Mouse (Mus musculus) hindbrain, postnatal 0 days (tissue): ENCODE data around the gene Sirt6. TPM values are rescaled to one million over a fixed set of nuclear protein-coding genes. Genes with fewer than 3 reads are reported as not detected.

ENCODE experiments used
- ATAC-seq: fragments of 200-750 bp; cut with Nextera tagmentation; 2 replicates; pipeline ENCODE4 v1.8.0; 2017; ENCODE audit warnings: mild to moderate bottlenecking, moderate TSS enrichment, moderate library complexity
- DNase-seq: peaks from one replicate; pipeline ENCODE4 v3.0.0-alpha.2; 2015; ENCODE audit warnings: low spot score
- H3K27ac ChIP-seq: fragments of 300-500 bp; sonication (generic); 2 replicates; pipeline ENCODE4 v1.5.1; 2014; ENCODE audit warnings: mild to moderate bottlenecking
- H3K27me3 ChIP-seq: fragments of 300-500 bp; sonication (generic); 2 replicates; pipeline ENCODE4 v1.6.1; 2014; ENCODE audit warnings: low read length, mixed read lengths; ENCODE audit not compliant: insufficient read depth
- H3K36me3 ChIP-seq: fragments of 300-500 bp; sonication (generic); 2 replicates; pipeline ENCODE4 v1.6.1; 2014; ENCODE audit warnings: low read length, mixed read lengths; ENCODE audit not compliant: insufficient read depth
- H3K4me1 ChIP-seq: fragments of 300-500 bp; sonication (generic); 2 replicates; pipeline ENCODE4 v1.6.1; 2014; ENCODE audit warnings: antibody characterized with exemption, low read length, mixed read lengths; ENCODE audit not compliant: insufficient read depth
- H3K4me2 ChIP-seq: fragments of 300-500 bp; sonication (generic); 2 replicates; pipeline ENCODE4 v1.6.1; 2014; ENCODE audit warnings: low read depth, mild to moderate bottlenecking, low read length, moderate library complexity, mixed read lengths
- H3K4me3 ChIP-seq: fragments of 300-500 bp; sonication (generic); 2 replicates; pipeline ENCODE4 v1.5.1; 2014; ENCODE audit warnings: low read length
- H3K9ac ChIP-seq: fragments of 300-500 bp; sonication (generic); replicated peaks from 2 replicates; pipeline ENCODE4 v1.6.1; 2014; ENCODE audit warnings: mild to moderate bottlenecking, low read length, moderate library complexity, mixed read lengths
- H3K9me3 ChIP-seq: fragments of 300-500 bp; sonication (generic); 2 replicates; pipeline ENCODE4 v1.6.1; 2016; ENCODE audit warnings: low read length, mixed read lengths
- CTCF ChIP-seq: IDR thresholded peaks from 2 replicates; pipeline ENCODE4 v1.5.1; 2016; ENCODE audit warnings: antibody characterized with exemption, control low read depth, low read depth
- WGBS: fragments of 180-500 bp; shearing (Covaris S2); extraction: QIAGEN DNeasy Blood & Tissue Kit; methylation state at CpG from one replicate; pipeline ENCODE4 v1.1.7; 2014; 5-methylcytosine and 5-hydroxymethylcytosine counted together
- polyA plus RNA-seq: library from polyadenylated mRNA; unstranded; fragments of >200 nt; fragmentation: Nextera tagmentation; extraction: Ambion mirVana; gene quantifications from 2 replicates; pipeline ENCODE4 v1.2.1, GENCODE M21; 2015
- total RNA-seq: library from RNA; depleted of rRNA; stranded (reverse); fragments of >200 nt; gene quantifications from 2 replicates; pipeline ENCODE4 v1.2.3, GENCODE M21; 2014

Gene Sirt6
- total and polyA plus RNA-seq, 2 experiments from 2014 or later, result 31.5 to 39.0 TPM

DNA sequence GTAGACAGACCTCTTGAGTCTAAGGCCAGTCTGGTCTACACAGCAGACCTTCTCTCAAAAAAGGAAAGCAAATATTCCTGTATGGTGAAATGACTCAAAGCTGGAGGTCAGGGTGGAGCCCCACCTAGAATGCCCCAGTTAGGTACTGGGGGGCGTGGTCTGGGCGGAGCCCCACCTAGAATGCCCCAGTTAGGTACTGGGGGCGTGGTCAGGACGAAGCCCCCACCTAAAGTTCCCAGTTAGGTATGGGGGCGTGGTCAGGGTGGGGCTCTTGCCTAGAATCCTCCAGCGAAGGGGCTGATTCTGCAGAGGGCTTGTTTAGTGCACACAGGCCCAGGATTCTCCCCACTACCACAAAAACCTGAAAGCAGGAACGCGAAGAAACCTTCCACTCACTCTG lies 4.2 kb downstream of the Sirt6 start:
- ATAC-seq, result no peak
- DNase-seq, result no peak
- H3K27ac ChIP-seq, result no peak overlapping the region
- no peaks in the 10 kb centered on the region for H3K9me3 ChIP-seq
- H3K4me1 ChIP-seq, result peaks cover 11% of the 10 kb centered on the region
- peaks cover 21% of the 10 kb centered on the region for H3K36me3 ChIP-seq
- no peak overlapping the region for H3K9ac ChIP-seq
- WGBS, result 69% methylated on average over 8 of the region's 8 CpGs
- H3K4me3 ChIP-seq, result no peak overlapping the region
- H3K27me3 ChIP-seq, result no peaks in the 10 kb centered on the region
- no peak overlapping the region for H3K4me2 ChIP-seq
- no peak for TF ChIP-seq CTCF

DNA sequence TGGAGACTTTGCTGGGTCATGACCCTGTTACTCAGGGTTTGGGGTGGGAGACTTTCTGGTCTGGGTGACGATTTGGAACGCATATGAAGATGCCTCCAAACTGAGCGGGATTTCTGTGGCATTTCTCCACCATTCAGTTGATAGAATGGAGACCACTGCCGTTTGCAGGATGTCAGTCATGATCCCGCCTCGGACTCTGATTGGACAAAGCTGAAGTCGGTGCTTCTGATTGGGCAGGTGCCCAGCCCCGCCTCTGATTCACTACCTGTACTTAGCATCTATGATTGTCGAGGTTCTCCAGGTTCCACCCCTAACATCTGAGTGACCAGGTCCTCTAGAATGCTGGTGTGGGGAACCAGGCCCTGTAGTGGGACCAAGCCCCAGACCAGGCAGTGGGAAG lies 6.8 kb downstream of the Sirt6 start:
- no peak for TF ChIP-seq CTCF
- ATAC-seq, result no peak
- peaks cover 21% of the 10 kb centered on the region for H3K36me3 ChIP-seq
- H3K27me3 ChIP-seq, result no peaks in the 10 kb centered on the region
- H3K27ac ChIP-seq, result no peak overlapping the region
- no peak overlapping the region for H3K4me3 ChIP-seq
- DNase-seq, result peak; percentile 46
- H3K9me3 ChIP-seq, result no peaks in the 10 kb centered on the region
- no peak overlapping the region for H3K9ac ChIP-seq
- 60% methylated on average over 9 of the region's 9 CpGs for WGBS
- H3K4me2 ChIP-seq, result no peak overlapping the region
- H3K4me1 ChIP-seq, result no peaks in the 10 kb centered on the region

DNA sequence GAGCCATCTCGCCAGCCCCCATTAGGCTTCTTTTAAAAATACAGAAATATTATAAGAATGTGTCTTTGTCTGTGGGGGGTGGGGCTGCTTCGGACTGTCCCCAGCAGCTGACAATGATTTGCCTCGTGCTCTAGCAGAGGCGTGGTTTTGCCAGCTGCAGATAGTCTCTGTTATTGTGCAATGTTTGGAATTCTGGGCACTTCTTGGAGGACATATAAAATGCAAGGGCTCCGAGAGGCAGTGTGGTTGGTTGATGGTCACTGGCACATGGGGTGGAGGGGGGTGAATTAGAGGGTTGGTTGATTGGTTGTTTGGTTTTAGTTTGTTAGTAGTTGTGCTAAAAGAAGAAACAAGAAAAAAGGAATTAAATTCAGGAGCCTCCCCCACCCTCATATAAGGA lies 7.6 kb downstream of the Sirt6 start:
- no peak overlapping the region for H3K4me2 ChIP-seq
- H3K4me3 ChIP-seq, result no peak overlapping the region
- H3K4me1 ChIP-seq, result no peaks in the 10 kb centered on the region
- TF ChIP-seq CTCF, result no peak
- no peaks in the 10 kb centered on the region for H3K27me3 ChIP-seq
- 87% methylated on average over 5 of the region's 5 CpGs for WGBS
- peaks cover 13% of the 10 kb centered on the region for H3K36me3 ChIP-seq
- H3K9me3 ChIP-seq, result no peaks in the 10 kb centered on the region
- no peak overlapping the region for H3K9ac ChIP-seq
- no peak overlapping the region for H3K27ac ChIP-seq
- DNase-seq (no peak), ATAC-seq (no peak)

DNA sequence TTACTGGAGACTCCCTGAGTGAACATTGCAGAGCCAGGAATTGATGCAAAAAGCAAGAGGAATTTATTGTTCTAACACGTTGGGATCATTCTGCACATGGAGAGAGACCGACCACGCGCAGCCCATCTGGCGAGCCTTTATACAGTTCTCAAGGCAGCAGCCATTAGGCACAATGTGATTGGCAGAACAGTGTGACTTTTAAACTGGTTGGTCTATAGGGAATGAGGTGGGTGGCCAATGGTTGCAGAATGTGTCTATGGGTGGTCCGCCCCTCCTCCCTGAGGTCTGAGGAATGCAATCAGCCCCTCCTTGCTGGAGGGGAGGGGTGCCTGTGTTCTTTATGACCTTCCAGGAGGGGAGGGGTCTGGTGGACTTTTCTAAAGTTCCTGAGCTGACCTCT lies 12.1 kb downstream of the Sirt6 start:
- Histone ChIP-seq H3K36me3 (no peaks in the 10 kb centered on the region), H3K9ac (no peak overlapping the region), H3K27ac (no peak overlapping the region), H3K4me1 (no peaks in the 10 kb centered on the region), H3K4me2 (no peak overlapping the region), H3K4me3 (no peak overlapping the region), H3K27me3 (no peaks in the 10 kb centered on the region), H3K9me3 (no peaks in the 10 kb centered on the region)
- DNase-seq (no peak), ATAC-seq (no peak)
- 59% methylated on average over 6 of the region's 6 CpGs for WGBS
- TF ChIP-seq CTCF, result no peak

DNA sequence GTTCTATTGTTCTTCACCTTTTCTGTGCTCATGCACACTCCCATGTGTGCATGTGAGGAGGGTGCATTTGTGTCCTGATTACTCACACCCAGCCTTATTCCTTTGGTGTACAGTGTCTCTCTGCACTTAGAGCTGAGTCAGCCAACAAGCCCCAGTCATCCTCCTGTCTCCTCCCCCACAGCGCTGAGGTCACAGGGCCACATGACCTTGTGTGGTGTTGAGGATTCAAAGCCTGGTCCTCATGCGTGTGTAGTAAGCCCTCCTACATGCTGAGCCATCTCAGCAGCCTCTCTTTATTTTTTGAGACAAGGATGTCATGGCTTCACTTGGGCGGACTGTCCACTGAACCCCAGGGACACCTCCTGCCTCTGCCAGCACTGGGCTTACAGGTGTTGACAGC lies 14.8 kb downstream of the Sirt6 start:
- H3K4me3 ChIP-seq, result no peak overlapping the region
- peak; percentile 17; the same call in 1 of the 2 replicates for ATAC-seq
- 63% methylated on average over 3 of the region's 3 CpGs for WGBS
- H3K36me3 ChIP-seq, result no peaks in the 10 kb centered on the region
- no peak overlapping the region for H3K27ac ChIP-seq
- no peaks in the 10 kb centered on the region for H3K27me3 ChIP-seq
- no peak for TF ChIP-seq CTCF
- H3K9me3 ChIP-seq, result no peaks in the 10 kb centered on the region
- H3K9ac ChIP-seq, result no peak overlapping the region
- H3K4me2 ChIP-seq, result no peak overlapping the region
- DNase-seq, result no peak
- H3K4me1 ChIP-seq, result no peaks in the 10 kb centered on the region

DNA sequence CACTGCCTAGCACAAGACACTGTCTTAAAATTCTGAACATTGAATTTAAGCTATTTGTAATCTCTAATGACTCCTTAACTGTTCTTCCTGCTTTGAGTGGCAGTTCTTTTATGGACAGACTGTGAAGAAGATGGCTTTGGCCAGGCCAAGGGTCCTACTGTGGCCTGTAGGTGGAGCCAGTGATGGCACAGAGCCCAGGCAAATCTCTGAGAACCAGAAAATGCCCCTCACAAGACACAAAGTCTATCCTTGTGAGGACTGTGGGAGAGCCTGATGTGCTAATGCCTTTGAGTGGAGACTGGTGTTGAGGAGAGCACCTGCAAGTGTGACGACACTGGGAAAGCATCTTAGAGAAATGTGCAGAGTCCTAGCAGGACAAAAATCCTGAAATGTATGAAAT lies 19.3 kb downstream of the Sirt6 start:
- no peak for ATAC-seq
- Histone ChIP-seq H3K4me3 (no peak overlapping the region), H3K9ac (no peak overlapping the region), H3K36me3 (no peaks in the 10 kb centered on the region), H3K27me3 (no peaks in the 10 kb centered on the region), H3K4me1 (peaks cover 6% of the 10 kb centered on the region; the same call in 1 of the 2 replicates), H3K27ac (no peak overlapping the region), H3K4me2 (no peak overlapping the region), H3K9me3 (no peaks in the 10 kb centered on the region)
- 85% methylated on average over 1 of the region's 1 CpGs for WGBS
- DNase-seq, result no peak
- TF ChIP-seq CTCF, result peak; percentile 45

DNA sequence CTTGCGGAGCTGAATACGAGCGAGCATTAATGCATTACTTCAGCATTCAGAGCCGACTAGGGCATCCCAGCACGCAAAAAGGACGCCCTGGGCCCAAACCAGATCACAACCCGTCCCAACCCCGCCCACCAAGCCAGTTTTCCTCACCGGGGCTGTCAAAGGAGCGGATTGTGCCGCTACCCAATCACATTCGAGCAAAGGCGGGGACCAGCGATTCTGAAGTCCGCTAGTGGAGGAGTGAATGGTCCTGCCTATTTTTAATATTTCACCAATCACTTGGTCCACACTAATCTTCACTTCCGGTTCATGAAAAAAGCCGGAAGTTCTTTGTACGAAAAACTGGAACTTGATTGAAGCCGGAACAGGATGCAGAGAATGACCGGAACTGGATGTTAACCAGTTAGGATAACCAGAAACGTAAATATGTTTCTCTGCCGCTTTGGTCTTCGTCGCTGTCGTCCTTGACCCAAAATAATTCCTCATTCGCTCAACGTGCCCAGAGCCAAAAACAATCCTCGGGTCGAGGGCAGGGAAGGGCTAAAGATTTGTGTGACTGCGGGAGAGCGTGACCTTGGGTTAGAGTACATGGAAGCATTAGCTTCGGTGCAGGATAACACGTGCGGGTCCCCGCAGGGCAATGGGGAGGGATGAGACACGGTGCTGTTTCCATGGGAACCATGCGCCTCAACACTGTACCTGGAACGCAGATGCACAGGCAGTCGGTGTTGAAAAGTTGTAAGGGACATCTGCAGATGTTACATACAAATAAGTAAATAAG lies 21.4 kb downstream of the Sirt6 start, which contains the start of gene BC025920:
BC025920 (plus strand) TSS at position 297 of the 778 bp plus-strand sequence.
- under 1% methylated on average over 39 of the region's 39 CpGs for WGBS

More for the DNA sequence above, 21.4 kb downstream of the Sirt6 start, which contains the start of gene BC025920:
- peak within 1 kb of the TSS; percentile 40 for H3K4me3 ChIP-seq
- H3K36me3 ChIP-seq, result no peaks in the 10 kb centered on the region
- H3K4me2 ChIP-seq, result peak within 1 kb of the TSS; percentile 71
- peaks cover 8% of the 10 kb centered on the region; the same call in 1 of the 2 replicates for H3K4me1 ChIP-seq
- H3K9me3 ChIP-seq, result no peaks in the 10 kb centered on the region
- H3K27ac ChIP-seq, result peak within 1 kb of the TSS; percentile 88
- H3K9ac ChIP-seq, result peak within 1 kb of the TSS; percentile 45
- ATAC-seq (peak; percentile 91), DNase-seq (peak; percentile 97)
- peak; percentile 19; the same call in 1 of the 2 replicates for TF ChIP-seq CTCF
- H3K27me3 ChIP-seq, result no peaks in the 10 kb centered on the region
